Mouse (Mus musculus): ENCODE data around the gene Amigo2.

DNA sequence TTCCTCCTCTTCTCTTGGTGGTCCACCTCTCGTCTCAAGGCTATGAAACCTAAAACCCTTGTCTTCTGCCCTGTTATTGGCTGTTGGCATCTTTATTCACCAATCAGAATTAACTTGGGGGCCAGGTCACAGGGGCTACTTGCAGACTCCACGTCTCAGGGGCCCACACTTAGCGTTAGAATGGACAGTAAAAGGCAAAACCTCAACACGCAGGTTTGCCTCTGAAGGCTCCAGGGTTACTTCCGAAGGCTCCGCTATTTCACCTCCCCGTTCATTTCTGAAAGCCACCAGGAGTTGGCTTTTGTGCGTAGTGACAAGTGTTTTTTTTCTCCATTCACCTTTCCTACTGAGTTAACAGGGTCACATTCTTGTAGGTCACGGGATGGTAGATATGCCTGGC, 15.2 kb upstream of the Amigo2 start:
- TF ChIP-seq CTCF (IDR thresholded peaks at IDR 0.05; ENCODE audit: insufficient read depth, low read depth, low read length): no peak
- no peak for TF ChIP-seq POLR2A (IDR thresholded peaks at IDR 0.05; ENCODE audit: insufficient read depth, low read depth, low read length)
